Mouse (Mus musculus) thymus, adult 2 months (tissue): ENCODE results near the gene Dtx1. TPM values are rescaled to one million over a fixed set of nuclear protein-coding genes. Genes with fewer than 3 reads are reported as not detected.

Experiments used
- DNase-seq: peaks from one replicate; pipeline ENCODE4 v3.0.0; 2021
- H3K27ac ChIP-seq: fragments of 200-500 bp; 2 replicates; pipeline ENCODE4 v1.5.1; 2012; ENCODE audit warnings: low read length, control low read depth; ENCODE audit not compliant: control insufficient read depth, insufficient read depth
- H3K27me3 ChIP-seq: fragments of 200-500 bp; 2 replicates; pipeline ENCODE4 v1.6.1; 2012; ENCODE audit warnings: mild to moderate bottlenecking, low read length, moderate library complexity, mixed read lengths; ENCODE audit not compliant: control insufficient read depth, insufficient read depth
- H3K36me3 ChIP-seq: fragments of 200-500 bp; 2 replicates; pipeline ENCODE4 v1.6.1; 2012; ENCODE audit warnings: mild to moderate bottlenecking, low read length, moderate library complexity; ENCODE audit not compliant: control insufficient read depth, insufficient read depth
- H3K4me1 ChIP-seq: fragments of 200-500 bp; replicated peaks from 2 replicates; pipeline ENCODE4 v1.6.1; 2012; ENCODE audit warnings: low read length; ENCODE audit not compliant: control insufficient read depth, insufficient read depth
- H3K4me3 ChIP-seq: fragments of 200-500 bp; 2 replicates; pipeline ENCODE4 v1.5.1; 2012; ENCODE audit warnings: mild to moderate bottlenecking, low read length, control low read depth, moderate library complexity; ENCODE audit not compliant: control insufficient read depth, insufficient read depth
- CTCF ChIP-seq: fragments of 200-500 bp; IDR thresholded peaks from 2 replicates; pipeline ENCODE4 v1.5.1; 2012; ENCODE audit warnings: mild to moderate bottlenecking, control low read depth, low read length, moderate library complexity, borderline replicate concordance; ENCODE audit not compliant: control insufficient read depth, poor library complexity, insufficient read depth; ENCODE audit errors: extremely low read depth
- POLR2A ChIP-seq: fragments of 200-500 bp; IDR thresholded peaks from 2 replicates; pipeline ENCODE4 v1.6.1; 2012; ENCODE audit warnings: mild to moderate bottlenecking, low read length, control low read depth, moderate library complexity; ENCODE audit not compliant: control insufficient read depth, poor library complexity, insufficient read depth; ENCODE audit errors: extremely low read depth
- WGBS: fragments of 180-500 bp; shearing (Covaris S2); methylation state at CpG from one replicate; pipeline ENCODE4 v1.1.7; 2018; 5-methylcytosine and 5-hydroxymethylcytosine counted together
- polyA plus RNA-seq: library from polyadenylated mRNA; depleted of rRNA; stranded (reverse); fragments of >200 nt; gene quantifications from 2 replicates; pipeline ENCODE4 v1.2.3, GENCODE M21; 2012

Dtx1 gene
- polyA plus RNA-seq, 1 experiment = 66.6 TPM

GRCm38 (mm10) chr5:120686749-120687483 lies 24.8 kb downstream of the Dtx1 start:
- H3K4me1 ChIP-seq = peaks cover 78% of the 10 kb centered on the region
- TF ChIP-seq POLR2A (no peak), CTCF (no peak)
- H3K27ac ChIP-seq = no peak overlapping the region
- no peaks in the 10 kb centered on the region for H3K36me3 ChIP-seq
- WGBS = 81% methylated on average over 6 of the region's 6 CpGs
- DNase-seq = no peak
- H3K27me3 ChIP-seq = no peaks in the 10 kb centered on the region
- no peak overlapping the region for H3K4me3 ChIP-seq

- DNase-seq = peak; percentile 88
- no peak overlapping the region for H3K27ac ChIP-seq
Observed at GRCm38 (mm10) chr5:120685678-120686077, 26.0 kb downstream of the Dtx1 start.

GRCm38 (mm10) chr5:120682982-120683771 lies 28.6 kb downstream of the Dtx1 start:
- no peak for DNase-seq
- Histone ChIP-seq H3K27ac (no peak overlapping the region), H3K27me3 (no peaks in the 10 kb centered on the region)

More at GRCm38 (mm10) chr5:120685678-120686077, 26.0 kb downstream of the Dtx1 start:
- Histone ChIP-seq H3K4me1 (peaks cover 74% of the 10 kb centered on the region), H3K27me3 (no peaks in the 10 kb centered on the region), H3K36me3 (no peaks in the 10 kb centered on the region), H3K4me3 (no peak overlapping the region)
- WGBS = 3% methylated on average over 8 of the region's 8 CpGs
- TF ChIP-seq CTCF = no peak
- TF ChIP-seq POLR2A = no peak

DNA sequence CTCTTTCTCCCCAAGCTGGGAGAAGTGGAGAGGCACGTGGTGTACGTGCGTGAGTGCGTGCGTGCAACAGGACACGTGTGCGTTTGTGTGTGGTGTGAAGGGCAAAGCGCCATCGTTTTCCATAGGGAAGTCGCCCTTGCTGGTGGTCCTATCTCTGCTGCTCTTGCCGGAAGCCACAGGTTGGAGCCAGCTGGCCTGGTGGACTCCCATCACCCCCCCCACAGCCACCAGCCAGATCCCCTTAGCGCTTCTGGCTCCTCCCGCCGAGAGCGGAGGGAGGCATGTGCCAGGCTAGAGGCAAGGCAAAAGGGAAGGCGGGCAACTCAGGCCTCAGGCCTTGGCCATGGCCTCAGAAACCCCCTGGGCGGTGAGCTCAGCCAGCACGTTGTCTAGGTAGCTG lies 30.8 kb downstream of the Dtx1 start:
- no peak overlapping the region for H3K27ac ChIP-seq
- H3K27me3 ChIP-seq = no peaks in the 10 kb centered on the region
- TF ChIP-seq CTCF (no peak), POLR2A (no peak)
- no peak overlapping the region for H3K4me3 ChIP-seq
- peaks cover 43% of the 10 kb centered on the region for H3K4me1 ChIP-seq
- no peaks in the 10 kb centered on the region for H3K36me3 ChIP-seq
- WGBS = 94% methylated on average over 18 of the region's 18 CpGs
- DNase-seq = no peak

More at GRCm38 (mm10) chr5:120682982-120683771, 28.6 kb downstream of the Dtx1 start:
- H3K4me1 ChIP-seq = peaks cover 61% of the 10 kb centered on the region
- no peak for TF ChIP-seq POLR2A
- 41% methylated on average over 24 of the region's 24 CpGs for WGBS
- no peaks in the 10 kb centered on the region for H3K36me3 ChIP-seq
- no peak overlapping the region for H3K4me3 ChIP-seq

DNA sequence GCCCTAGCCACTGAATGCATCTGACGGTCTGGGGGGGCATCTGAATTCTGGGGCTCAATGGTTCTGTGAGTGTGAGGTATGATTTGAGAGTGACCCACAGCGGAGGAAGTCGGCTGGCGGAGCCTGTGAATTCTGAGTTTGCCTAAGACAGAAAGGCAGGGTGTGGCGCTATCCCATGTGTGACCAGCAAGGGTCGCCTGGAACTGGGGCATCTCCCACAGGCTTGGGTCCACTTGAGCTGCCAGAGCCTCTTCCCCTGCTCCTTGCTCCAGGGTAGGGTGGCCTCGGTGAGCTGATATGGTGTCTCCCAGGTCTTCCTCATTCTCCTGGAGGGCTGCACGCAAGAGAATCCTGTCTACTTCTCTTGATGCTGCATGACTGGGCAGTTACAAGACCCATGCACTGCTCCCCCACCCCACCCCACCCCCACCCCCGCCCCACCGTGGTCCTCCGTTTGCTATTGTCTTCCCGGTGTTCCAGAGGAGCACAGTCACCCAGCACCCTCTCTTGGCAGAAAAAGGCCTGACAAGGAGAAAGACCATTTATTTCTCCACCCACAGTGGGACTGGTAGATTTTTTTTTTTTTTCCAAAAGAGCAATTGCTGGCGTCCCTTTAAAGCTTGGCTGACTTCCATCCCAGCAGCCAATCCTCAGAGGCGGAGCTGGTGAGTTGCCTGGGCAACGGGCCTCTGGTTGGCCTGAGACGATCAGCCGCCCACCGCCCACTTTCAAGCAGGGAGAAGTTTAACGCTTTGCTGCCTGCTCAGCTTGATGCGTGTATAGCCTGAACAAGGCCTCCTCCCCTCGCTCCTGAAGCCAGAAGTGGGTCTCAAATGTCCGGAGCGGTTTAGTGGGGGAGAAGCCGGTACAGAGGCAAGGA lies 31.8 kb downstream of the Dtx1 start:
- Histone ChIP-seq H3K36me3 (no peaks in the 10 kb centered on the region), H3K27me3 (no peaks in the 10 kb centered on the region), H3K4me3 (no peak overlapping the region), H3K27ac (no peak overlapping the region), H3K4me1 (peaks cover 33% of the 10 kb centered on the region)
- peak; percentile 48 for DNase-seq
- TF ChIP-seq POLR2A = no peak
- TF ChIP-seq CTCF = 0 out of 2 replicates have a peak, but pooled peaks have one; percentile 33
- 45% methylated on average over 24 of the region's 24 CpGs for WGBS

DNA sequence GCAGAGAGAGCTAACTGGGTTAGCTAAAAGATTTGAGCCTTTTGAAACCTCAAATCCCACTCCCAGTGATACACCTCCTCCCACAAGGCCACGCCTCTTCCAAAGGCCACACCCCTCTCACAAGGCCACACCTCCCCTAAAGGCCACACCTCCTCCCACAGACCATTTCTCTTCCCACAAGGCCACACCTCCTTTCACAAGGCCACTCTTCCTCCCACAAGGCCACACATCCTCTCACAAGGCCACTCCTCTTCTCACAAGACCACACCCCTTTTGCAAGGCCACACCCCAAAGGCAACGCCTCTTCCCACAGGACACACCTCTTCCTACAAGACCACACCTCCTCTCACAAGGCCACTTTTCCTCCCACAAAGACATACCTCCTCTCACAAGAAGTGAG lies 34.2 kb downstream of the Dtx1 start:
- no peak for DNase-seq
- no peaks in the 10 kb centered on the region for H3K36me3 ChIP-seq
- H3K27ac ChIP-seq = no peak overlapping the region
- no peaks in the 10 kb centered on the region for H3K27me3 ChIP-seq
- 62% methylated on average over 2 of the region's 2 CpGs for WGBS
- TF ChIP-seq POLR2A = no peak
- no peak for TF ChIP-seq CTCF
- peaks cover 22% of the 10 kb centered on the region for H3K4me1 ChIP-seq
- no peak overlapping the region for H3K4me3 ChIP-seq
